Mouse (Mus musculus) urinary bladder, postnatal 4 days (tissue): ENCODE data around the gene Zmpste24.

Experiments used
- DNase-seq, 2 experiments: peaks; one replicate each; pipeline ENCODE4 v3.0.0; 2021 to 2022; ENCODE audit warnings: low spot score in 2 of 2

The Zmpste24 gene

DNA sequence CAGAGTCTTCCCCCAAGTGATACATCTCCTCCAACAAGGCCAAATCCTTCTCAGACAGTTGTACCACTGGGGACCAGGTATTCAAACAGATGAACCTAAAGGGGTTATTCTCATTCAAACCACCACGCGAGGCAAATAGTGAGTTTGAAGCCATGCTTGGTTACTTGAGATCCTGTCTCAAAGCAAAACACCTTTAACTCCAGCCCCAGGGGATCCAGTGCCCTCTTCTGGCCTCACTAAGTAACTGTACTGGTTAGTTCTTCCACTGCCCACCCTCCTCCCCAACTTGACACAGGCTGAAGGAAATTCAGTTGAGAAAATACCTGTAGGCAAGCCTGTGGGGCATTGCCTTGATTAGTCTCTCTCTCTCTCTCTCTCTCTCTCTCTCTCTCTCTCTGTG, 65.0 kb downstream of the Zmpste24 start:
- DNase-seq, result no peak

DNA sequence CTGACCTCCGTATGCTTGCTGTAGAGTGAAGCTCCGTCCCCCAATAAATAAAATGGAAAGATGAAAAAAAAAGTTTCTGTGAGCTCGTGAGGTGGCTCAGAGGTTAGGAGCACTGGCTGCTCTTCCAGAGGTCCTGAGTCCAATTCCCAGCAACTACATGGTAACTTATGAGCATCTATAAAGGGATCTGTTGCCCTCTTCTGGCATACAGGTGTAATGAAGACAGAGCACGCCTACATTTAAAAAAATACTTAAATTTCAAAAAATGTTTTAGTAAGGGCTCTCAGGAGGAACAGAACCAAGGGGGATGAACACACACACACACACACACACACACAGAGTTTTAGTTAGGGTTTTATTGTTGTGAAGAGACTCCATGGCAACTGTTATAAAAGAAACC, 66.6 kb downstream of the Zmpste24 start:
- DNase-seq, result no peak

DNA sequence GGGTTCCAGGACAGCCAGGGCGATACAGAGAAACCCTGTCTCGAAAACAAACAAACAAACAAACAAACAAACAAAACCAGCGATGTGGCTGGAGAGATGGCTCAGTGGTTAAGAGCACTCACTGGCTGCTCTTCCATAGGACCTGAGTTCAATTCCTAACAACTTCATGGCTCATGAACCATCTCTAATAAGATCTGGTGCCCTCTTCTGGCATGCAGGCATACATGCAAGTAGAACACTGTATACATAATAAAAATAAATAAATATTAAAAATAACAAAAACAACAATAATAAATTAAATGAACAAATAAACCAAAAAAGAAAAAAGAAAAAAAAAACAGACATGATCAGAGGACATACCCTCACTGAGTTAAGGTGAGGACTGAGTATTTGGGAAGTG, 68.4 kb downstream of the Zmpste24 start:
- no peak for DNase-seq

DNA sequence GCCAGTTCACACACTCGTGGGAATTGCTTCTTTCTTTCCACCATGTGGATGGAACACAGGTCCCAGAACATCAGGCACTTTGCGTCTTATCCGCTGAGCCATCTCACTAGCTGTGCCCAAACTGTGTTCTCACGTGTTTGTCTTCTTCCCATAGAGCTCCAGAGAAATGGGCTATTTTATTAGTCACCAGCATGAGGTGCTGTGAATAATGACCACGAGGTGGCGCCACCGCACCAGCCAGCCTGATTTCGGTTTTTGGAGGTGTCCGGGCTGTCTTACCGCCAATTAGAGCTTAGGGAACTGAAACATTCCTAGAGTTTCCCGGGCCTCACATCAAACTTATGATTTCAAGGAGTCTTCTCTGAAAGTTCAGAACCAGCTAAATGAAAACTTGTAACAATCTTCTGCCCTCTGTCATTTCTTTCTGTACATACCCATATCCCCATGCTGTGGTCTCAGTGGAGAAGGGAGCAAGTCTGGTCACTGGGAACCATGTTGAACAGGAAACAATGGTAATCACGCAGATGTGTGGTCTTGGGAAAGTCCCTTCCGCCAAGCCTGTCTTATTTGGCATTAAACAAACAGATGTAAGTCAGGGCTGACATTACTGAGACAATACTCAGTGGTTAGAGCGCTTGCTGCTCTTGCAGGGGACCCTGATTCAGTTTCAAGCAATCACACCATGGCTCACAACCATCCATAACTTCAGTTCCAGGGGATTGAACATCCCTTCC, 69.2 kb downstream of the Zmpste24 start:
- peak in 1 of 2 experiments; percentile 35 for DNase-seq

DNA sequence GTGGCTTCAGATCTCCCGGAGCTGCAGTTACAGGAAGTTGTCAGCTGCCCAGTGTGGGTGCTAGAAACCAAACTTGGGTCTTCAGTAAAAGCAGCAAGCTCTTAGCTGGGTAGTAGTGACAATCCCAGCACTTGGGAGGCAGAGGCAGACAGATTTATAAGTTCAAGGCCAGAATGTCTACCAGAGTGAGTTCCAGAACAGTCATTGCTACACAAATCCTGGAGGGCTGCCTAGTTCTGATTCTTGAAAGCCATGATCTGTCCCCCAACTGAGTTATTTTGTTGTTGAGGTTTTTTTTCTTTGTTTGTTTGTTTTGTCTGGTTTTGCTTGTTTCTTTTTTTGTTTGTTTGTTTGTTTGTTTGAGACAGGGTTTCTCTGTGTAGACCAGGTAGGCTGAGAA, 69.9 kb downstream of the Zmpste24 start:
- DNase-seq, result no peak

DNA sequence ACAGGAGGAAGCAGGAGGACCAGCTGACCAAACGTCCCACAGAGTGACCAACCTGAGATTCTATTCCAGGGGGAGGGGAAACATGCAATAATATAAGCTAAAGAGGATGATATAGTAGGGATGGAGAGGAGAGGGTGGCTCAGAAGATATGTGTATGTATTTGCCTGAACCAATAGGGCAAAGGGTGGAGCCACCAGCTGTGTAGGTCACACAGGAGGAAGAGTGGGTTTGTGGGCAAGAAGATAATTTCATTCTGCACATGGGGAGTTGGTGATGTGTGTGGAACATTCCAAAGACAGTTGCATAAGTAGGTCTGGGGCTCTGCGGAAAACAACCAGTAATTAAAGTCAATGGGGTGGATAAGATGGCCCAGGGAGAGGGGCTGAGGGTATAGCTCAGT, 72.4 kb downstream of the Zmpste24 start:
- no peak for DNase-seq

DNA sequence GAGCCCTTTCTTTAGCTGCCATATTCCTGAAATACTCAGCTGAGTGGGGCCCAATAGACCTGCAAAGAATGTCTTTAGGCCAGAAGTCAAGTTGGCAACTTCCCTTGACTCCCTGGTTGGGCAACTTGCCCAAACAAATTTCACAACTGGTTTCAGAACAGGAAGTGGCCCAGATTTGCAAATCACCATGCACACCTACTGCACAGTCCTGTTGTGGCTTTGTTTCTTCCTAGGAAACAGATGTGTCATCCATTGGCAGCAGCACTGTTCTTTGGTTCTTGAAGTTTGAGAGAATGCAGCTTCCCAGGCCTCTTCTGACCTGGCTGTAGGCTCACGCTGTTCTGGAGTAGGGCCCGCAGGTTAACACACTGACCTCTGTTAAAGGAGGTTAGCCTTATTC, 74.1 kb downstream of the Zmpste24 start:
- no peak for DNase-seq

DNA sequence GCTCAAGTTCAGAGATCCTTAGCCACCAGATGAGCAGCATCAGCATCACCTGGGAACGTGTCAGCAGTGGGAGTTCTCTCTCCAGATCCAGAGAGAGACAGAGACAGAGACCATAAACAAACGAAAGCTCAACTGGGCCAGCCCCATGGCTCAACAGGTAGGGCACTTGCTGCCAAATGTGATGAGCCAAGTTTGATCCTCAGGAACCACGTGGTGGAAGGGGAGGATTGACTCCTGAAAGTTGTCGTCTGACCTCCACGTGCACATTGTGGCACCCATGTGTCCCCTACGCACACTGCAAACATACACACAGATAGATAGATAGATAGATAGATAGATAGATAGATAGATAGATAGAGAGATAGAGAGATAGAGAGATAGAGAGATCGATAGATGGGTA, 74.6 kb downstream of the Zmpste24 start:
- no peak for DNase-seq

DNA sequence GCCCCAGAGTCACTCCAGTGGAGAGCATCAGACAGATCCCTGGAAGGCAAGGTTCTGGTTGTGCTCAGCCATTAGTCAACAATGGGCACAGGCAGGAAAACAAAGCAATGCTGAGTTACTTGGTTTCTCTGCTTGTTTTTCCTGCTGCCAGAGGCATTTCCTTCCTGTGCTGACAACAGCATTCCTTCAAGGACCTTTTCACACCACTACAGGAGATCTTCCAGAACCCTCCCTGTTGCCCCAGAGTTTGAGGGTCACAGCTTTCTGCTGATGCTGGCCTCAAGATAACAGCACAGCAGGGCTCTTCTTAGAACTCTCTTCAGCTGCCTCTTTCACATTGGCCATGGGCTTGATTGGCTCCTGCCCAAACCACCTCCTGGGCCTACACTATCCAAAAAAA, 76.1 kb downstream of the Zmpste24 start:
- no peak for DNase-seq

DNA sequence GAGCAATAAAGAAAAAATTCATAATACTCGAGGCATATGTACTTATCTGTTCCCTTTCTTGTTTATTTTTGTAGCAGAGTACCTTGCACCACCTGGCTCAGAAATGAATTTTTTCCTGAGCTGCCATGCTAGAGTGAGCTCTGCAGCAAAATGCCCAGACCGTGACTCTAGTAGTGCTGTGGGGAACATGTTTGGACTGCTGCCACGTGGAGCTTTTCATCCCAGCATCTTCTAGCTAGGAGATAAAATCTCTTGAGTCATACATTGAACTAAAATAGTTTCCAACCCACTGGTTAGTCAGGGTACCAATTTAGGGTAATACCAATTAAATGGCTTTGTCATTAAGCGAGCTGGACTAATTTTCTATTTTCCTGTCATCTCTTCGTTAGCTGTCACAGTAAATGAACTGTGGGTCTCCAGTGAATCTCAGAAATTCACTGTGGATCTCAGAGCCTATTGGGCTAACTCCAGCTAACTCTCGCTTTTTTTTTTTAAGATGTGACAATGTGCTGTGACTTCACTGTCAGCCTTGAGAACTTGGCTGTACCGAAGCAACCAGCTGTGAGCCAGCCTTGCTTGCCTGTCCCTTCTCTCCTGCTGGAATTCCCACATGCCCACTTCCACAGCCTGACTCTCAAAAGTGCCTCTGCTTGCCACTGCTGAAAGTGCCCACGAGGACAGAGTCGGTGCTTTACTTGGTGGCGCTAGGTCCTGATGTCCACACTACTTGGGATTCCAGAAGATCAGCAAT, 77.8 kb downstream of the Zmpste24 start:
- DNase-seq, result no peak

DNA sequence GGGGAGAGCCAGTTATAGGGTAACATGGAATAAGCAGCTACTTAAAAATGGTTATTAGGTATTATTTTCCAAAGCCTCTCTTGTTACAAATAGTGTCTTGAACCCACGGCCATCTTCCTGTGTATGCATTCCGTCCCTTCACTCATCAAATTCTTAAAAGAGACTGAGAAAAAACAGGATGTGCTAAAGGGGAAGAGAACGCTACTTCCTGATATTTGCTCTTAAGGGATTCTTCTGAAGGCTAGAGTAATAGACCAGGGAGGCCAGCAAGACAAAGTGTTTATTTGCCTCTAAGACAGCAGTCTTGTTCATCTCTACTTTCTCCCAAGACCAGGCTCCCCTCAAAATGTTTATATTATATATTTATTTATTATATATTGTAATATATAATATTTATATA, 79.8 kb downstream of the Zmpste24 start:
- no peak for DNase-seq

DNA sequence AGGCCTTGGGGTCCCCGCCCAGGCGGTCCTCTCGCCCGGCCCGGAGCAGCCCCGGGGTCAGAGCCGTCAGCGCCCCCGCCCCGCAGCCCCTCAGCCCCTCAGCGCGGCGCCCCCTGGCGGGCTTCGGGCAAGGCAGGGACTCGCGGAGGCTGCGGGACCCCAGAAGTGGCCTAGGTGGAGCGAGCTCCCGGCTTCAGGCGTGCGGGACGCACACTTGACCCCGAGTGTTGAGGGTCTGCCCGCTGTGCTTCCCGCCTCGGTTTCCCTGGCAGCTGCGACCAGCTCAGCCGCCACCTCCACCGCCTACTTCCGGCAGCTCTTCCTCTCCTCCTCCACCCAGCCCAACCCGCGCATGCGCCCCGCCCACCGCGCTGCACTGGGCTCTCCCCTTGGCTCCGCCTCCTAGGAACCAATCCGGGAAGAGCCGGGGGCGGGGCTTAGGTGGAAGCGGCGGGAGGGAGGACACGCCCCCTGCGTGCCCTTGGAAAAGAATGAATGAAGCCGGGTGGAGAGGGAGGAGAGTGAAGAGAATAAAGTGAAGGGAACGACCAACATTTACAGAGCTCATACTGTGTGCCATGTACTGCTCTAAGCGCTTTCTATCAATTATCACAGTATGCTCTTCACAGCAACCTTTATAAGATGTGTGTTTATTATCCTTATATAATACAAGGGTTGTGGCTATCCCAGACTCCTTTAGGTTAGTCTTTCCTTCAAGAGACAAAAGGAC, 80.9 kb downstream of the Zmpste24 start, which contains the start of gene Smap2:
Gene Smap2 (minus strand): TSS at position 320 of the 730 bp plus-strand sequence.
- DNase-seq, result peak; percentile 98 to 100

DNA sequence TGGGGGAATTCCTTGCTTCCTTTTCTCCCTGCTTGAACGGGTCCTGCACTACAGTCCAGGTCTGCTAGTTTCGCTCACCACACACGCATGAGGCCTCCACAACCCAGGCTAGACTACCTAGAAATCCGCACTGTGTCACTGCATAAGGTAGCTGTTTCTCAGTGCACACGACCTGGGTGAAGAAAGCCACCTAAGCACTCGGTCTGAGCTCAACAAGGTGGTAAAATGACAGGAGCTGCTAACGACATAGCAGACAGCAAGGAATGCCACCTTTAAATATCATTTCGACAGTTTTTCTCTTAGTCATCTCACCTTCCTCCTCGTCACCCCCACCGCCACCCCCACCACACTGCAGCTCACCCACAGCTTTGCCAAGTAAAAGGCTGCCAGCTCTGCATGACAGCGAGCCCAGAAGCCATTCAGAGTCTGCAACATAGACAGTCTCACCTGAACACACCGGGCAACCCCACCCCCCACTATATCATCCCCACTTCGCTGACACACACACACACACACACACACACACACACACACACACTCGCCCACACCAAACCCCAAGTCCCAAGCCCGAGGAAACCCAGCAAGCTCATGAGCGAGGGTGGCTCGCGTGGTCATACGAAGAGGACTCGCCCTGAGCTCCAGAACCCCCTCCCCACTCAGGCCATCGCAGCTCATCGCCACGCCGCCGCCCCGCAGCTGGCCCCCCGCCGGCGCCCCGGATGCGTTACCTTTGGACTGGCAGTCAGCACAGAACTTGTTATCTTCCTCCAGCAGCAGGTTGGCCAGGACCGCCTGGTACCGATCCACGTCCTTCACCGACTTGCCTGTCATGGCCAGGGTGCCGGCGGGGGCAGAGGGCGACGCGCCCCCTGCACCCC, 81.8 kb downstream of the Zmpste24 start:
- DNase-seq, result no peak

DNA sequence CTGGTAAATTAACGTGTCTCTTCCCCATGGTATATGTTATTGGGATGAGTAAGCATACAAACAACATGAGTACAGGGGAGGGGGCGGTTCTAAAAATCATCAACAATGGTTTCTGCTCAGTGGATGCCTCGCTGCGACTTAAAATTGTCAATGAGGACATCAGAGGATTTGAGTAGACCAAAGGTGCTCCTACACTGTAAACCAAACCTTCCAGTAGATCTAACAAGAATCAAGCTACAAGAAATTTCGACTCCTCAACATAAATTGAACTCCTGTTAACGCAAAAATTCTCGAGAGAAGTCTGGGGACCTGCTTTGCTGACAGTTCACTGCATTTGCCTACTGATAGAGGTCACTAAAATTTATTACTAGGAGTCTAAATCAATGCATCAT, 82.8 kb downstream of the Zmpste24 start:
- no peak for DNase-seq

DNA sequence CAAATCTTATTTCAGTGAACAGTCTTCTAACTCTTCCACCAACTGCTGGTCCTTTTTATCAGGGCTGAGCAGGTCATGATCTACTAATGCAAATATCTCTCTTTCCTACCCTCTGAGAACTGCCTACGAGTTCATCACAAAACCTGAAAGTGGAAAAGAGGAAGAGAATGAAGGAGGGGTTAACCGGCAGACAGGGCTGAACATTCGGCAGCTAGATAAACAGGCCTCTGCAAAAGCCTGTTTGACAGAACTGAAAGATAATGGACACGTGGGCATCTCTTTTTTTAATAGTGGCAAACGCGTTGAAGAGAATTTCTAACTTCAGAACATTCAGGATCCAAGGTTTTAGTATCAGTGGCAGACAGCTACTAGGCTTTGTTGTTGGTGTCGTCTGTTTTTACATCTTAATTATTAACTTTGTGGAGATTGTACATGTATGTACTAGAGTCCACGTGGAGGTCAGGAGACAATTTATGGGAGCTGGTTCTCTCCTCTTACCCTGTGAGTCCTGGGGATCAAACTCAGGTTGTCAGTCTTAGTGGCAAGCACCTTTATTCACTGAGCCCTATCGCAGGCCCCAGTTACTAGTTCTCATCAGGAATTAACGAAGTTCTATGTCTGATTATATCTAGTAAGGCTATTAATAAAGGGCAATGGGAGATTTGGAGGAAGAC, 83.3 kb downstream of the Zmpste24 start:
- DNase-seq, result no peak

DNA sequence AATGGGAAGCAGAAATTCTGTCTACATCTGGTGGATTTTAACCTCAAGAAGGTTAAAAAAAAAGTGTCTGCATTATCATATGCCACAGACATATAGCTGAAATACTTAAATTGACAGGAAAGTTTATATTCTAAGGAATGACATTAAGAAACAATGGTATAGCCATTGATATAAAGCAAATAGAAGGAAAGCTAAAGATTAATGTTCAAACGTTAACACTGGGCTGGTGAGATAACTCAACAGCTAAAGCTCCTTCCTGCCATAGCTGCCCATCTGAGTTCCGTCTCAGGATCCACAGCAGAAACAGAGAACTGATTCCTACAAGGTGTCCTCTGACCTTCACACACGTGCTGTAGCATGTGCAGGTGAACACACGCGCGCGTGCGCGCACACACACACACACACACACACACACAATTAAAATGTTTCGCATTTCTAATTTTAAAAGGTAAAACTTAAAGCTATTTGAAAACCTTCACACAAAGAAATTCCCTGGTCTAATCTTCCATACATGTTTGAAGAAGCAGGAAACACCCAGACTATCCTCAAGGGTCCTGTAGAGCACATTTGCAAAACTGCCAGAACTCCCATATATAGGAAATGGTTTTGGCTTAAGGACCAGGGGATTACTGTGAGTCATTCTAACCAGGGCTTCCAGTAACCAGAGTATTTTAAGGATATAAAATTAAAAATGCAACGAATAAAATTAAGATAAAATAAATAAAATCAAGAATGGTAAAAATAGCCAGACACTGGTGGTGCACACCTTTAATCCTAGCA, 87.1 kb downstream of the Zmpste24 start:
- no peak for DNase-seq
